Mouse (Mus musculus) liver, embryonic 11.5 days (tissue): ENCODE results near the gene Lrrc42. TPM values are rescaled to one million over a fixed set of nuclear protein-coding genes. Genes with fewer than 3 reads are reported as not detected.
A peak's percentile ranks its signal among the peaks of the same experiment; 100 is the strongest.

ENCODE experiments used
- ATAC-seq: fragments of 200-750 bp; cut with Nextera tagmentation; replicated peaks from 2 replicates; pipeline ENCODE4 v1.8.0; 2017; ENCODE audit warnings: moderate number of reproducible peaks, mild to moderate bottlenecking, moderate TSS enrichment, moderate library complexity; ENCODE audit not compliant: low FRiP score
- DNase-seq: peaks from one replicate; pipeline ENCODE4 v3.0.0-alpha.2; 2017; ENCODE audit warnings: low spot score
- H3K27ac ChIP-seq: fragments of 300-500 bp; sonication (generic); 2 replicates; pipeline ENCODE4 v1.5.1; 2014; ENCODE audit warnings: mild to moderate bottlenecking, low read depth, low read length, control low read depth
- H3K27me3 ChIP-seq: fragments of 300-500 bp; sonication (generic); replicated peaks from 2 replicates; pipeline ENCODE4 v1.6.1; 2014; ENCODE audit warnings: low read length, mixed read lengths; ENCODE audit not compliant: control insufficient read depth, insufficient read depth
- H3K36me3 ChIP-seq: fragments of 300-500 bp; sonication (generic); 2 replicates; pipeline ENCODE4 v1.6.1; 2014; ENCODE audit warnings: mild to moderate bottlenecking, low read length, moderate library complexity, mixed read lengths; ENCODE audit not compliant: control insufficient read depth, insufficient read depth
- H3K4me1 ChIP-seq: fragments of 300-500 bp; sonication (generic); replicated peaks from 2 replicates; pipeline ENCODE4 v1.6.1; 2014; ENCODE audit warnings: low read length, mixed read lengths; ENCODE audit not compliant: control insufficient read depth, insufficient read depth
- H3K4me2 ChIP-seq: fragments of 300-500 bp; sonication (generic); 2 replicates; pipeline ENCODE4 v1.6.1; 2014; ENCODE audit warnings: mild to moderate bottlenecking, control low read depth, moderate library complexity
- H3K4me3 ChIP-seq: fragments of 300-500 bp; sonication (generic); 2 replicates; pipeline ENCODE4 v1.5.1; 2014; ENCODE audit warnings: low read depth, low read length, control low read depth
- H3K9ac ChIP-seq: fragments of 300-500 bp; sonication (generic); 2 replicates; pipeline ENCODE4 v1.6.1; 2014; ENCODE audit warnings: low read depth, low read length, control low read depth
- H3K9me3 ChIP-seq: fragments of 300-500 bp; sonication (generic); 2 replicates; pipeline ENCODE4 v1.6.1; 2016; ENCODE audit warnings: low read length, inconsistent platforms, mixed read lengths; ENCODE audit not compliant: control insufficient read depth
- WGBS: fragments of 180-500 bp; shearing (Covaris S2); extraction: QIAGEN DNeasy Blood & Tissue Kit; methylation state at CpG from one replicate; pipeline ENCODE4 v1.1.7; 2014; 5-methylcytosine and 5-hydroxymethylcytosine counted together
- polyA plus RNA-seq: library from polyadenylated mRNA; unstranded; fragments of >200 nt; fragmentation: Nextera tagmentation; extraction: Ambion mirVana; gene quantifications from 2 replicates; pipeline ENCODE4 v1.2.1, GENCODE M21; 2014

The Lrrc42 gene
- polyA plus RNA-seq, 1 experiment from 2014 or later = 40.7 TPM

GRCm38 (mm10) chr4:107243365-107244333 lies 9.7 kb downstream of the Lrrc42 start:
- no peak for DNase-seq
- Histone ChIP-seq H3K4me2 (no peak overlapping the region), H3K9me3 (no peaks in the 10 kb centered on the region), H3K9ac (no peak overlapping the region), H3K4me3 (no peak overlapping the region), H3K27ac (no peak overlapping the region), H3K4me1 (peaks cover 7% of the 10 kb centered on the region), H3K36me3 (peaks cover 17% of the 10 kb centered on the region), H3K27me3 (no peaks in the 10 kb centered on the region)
- WGBS = 83% methylated on average over 6 of the region's 6 CpGs
- no peak for ATAC-seq

DNA sequence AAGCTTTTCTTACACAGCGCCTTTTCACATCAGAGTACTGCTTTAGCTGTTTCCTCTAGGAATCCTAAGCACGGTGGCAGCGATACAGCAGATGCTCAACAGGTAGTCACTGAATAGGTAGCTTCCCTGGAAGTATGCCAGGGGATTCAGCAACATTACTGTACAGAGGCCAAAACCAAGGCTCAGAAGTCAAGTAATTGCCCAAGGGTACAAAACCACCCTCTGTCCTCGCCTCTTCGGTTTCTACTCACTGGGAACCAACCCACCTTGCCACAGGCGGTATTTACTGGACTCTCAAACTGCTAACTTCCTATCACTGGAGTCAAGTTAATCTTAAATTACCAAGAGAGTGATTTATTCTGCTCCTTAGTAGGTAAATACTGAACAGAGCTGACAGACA lies 13.1 kb downstream of the Lrrc42 start:
- Histone ChIP-seq H3K9me3 (no peaks in the 10 kb centered on the region), H3K9ac (no peak overlapping the region), H3K27me3 (no peaks in the 10 kb centered on the region), H3K4me1 (0 out of 2 replicates have a peak, but pooled peaks cover 2% of the 10 kb centered on the region), H3K36me3 (peaks cover 26% of the 10 kb centered on the region), H3K27ac (no peak overlapping the region), H3K4me3 (no peak overlapping the region), H3K4me2 (no peak overlapping the region)
- ATAC-seq (no peak), DNase-seq (no peak)
- 95% methylated on average over 6 of the region's 6 CpGs for WGBS

DNA sequence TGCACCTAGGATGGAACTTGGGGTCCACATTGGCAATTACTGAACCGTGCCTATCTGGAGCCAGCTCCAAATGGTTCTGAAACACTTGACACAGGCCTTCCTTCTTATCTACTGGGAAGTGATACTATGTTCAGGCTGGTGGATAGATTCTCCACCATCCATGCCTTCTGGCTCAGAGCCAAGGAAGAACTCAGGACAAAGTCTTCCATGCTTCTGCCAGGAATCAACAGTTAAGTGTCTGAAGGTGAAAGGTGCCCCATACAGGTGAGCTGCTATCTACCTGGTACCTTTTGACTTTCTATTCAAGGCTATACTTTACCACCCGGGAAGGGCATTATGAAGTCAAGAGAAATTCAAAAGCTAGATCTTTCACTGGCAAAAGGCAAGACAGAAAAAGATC lies 15.1 kb downstream of the Lrrc42 start:
- H3K36me3 ChIP-seq = peaks cover 30% of the 10 kb centered on the region
- 90% methylated on average over 2 of the region's 2 CpGs for WGBS

GRCm38 (mm10) chr4:107232219-107232618 lies 21.1 kb downstream of the Lrrc42 start:
- WGBS = 69% methylated on average over 3 of the region's 3 CpGs
- Histone ChIP-seq H3K4me1 (no peaks in the 10 kb centered on the region), H3K27ac (no peak overlapping the region), H3K9ac (no peak overlapping the region), H3K9me3 (no peaks in the 10 kb centered on the region), H3K27me3 (no peaks in the 10 kb centered on the region), H3K36me3 (peaks cover 7% of the 10 kb centered on the region; the same call in 1 of the 2 replicates), H3K4me3 (no peak overlapping the region), H3K4me2 (no peak overlapping the region)
- DNase-seq (no peak), ATAC-seq (no peak)

More for the DNA sequence above, 15.1 kb downstream of the Lrrc42 start:
- Histone ChIP-seq H3K27me3 (no peaks in the 10 kb centered on the region), H3K27ac (no peak overlapping the region), H3K9ac (no peak overlapping the region), H3K4me3 (no peak overlapping the region), H3K4me2 (no peak overlapping the region), H3K4me1 (no peaks in the 10 kb centered on the region), H3K9me3 (no peaks in the 10 kb centered on the region)
- no peak for DNase-seq
- no peak for ATAC-seq

DNA sequence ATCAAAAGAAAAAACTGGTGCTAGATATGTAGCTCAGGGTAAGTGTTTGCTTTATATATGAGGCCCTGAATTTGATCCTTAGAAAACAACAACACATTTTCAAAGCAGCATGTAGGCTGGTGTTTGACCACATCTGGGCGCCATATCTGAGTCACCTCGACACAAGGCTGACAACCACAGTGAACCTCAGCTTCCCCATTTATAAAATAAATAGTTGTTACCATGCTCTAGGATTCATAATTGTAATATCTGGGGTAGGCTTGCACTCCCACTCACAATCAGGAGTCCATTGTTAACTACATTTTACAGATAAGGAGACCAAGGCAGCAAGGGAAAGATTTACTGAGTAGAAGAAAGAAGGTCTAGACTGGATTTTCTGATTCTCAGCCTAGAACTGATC lies 27.0 kb downstream of the Lrrc42 start:
- Histone ChIP-seq H3K4me3 (no peak overlapping the region), H3K27ac (no peak overlapping the region), H3K27me3 (no peaks in the 10 kb centered on the region), H3K36me3 (no peaks in the 10 kb centered on the region), H3K9ac (no peak overlapping the region), H3K4me2 (no peak overlapping the region), H3K4me1 (no peaks in the 10 kb centered on the region), H3K9me3 (no peaks in the 10 kb centered on the region)
- 49% methylated on average over 2 of the region's 2 CpGs for WGBS
- DNase-seq = no peak
- ATAC-seq = no peak

- 72% methylated on average over 11 of the region's 11 CpGs for WGBS
- Histone ChIP-seq H3K4me1 (peaks cover 3% of the 10 kb centered on the region), H3K9ac (no peak overlapping the region), H3K36me3 (no peaks in the 10 kb centered on the region), H3K9me3 (no peaks in the 10 kb centered on the region), H3K4me2 (no peak overlapping the region), H3K4me3 (no peak overlapping the region), H3K27ac (no peak overlapping the region), H3K27me3 (no peaks in the 10 kb centered on the region)
- no peak for DNase-seq
- no peak; the same call in 1 of the 2 replicates for ATAC-seq
Observed at GRCm38 (mm10) chr4:107223225-107224204, 29.8 kb downstream of the Lrrc42 start.

- H3K4me2 ChIP-seq = no peak overlapping the region
- no peak for ATAC-seq
- no peaks in the 10 kb centered on the region for H3K27me3 ChIP-seq
- no peak overlapping the region for H3K27ac ChIP-seq
- no peak for DNase-seq
- H3K4me3 ChIP-seq = no peak overlapping the region
- H3K4me1 ChIP-seq = peaks cover 23% of the 10 kb centered on the region
- H3K9ac ChIP-seq = no peak overlapping the region
- H3K36me3 ChIP-seq = no peaks in the 10 kb centered on the region
- WGBS = 79% methylated on average over 5 of the region's 5 CpGs
- H3K9me3 ChIP-seq = no peaks in the 10 kb centered on the region
Observed at GRCm38 (mm10) chr4:107221524-107221923, 31.8 kb downstream of the Lrrc42 start.

DNA sequence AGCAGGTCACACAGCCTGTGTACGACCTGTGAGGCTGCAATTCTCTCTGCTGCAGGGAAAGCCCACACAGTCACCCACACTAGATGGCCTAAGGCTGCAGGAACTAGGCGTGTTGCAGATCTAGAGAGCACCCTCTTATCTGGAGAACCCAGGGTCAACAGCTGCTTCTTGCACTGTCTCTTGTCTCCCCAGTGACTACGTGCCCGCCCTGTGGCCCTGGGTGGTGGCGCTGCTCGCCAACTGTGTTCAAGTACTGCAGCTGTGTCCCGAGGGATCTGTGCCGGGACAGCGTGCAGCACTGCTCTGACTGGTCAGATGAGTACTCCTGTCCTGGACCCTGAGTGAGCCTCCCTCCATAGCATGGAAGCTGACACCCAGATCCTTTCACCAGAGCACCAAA lies 35.8 kb downstream of the Lrrc42 start:
- no peaks in the 10 kb centered on the region for H3K27me3 ChIP-seq
- H3K9me3 ChIP-seq = no peaks in the 10 kb centered on the region
- no peak overlapping the region for H3K4me3 ChIP-seq
- H3K9ac ChIP-seq = peak overlapping the region; percentile 55
- peak; percentile 70 for DNase-seq
- 47% methylated on average over 9 of the region's 9 CpGs for WGBS
- peak overlapping the region; percentile 44 for H3K4me2 ChIP-seq
- peaks cover 25% of the 10 kb centered on the region for H3K4me1 ChIP-seq
- H3K36me3 ChIP-seq = no peaks in the 10 kb centered on the region
- peak overlapping the region; percentile 2; the same call in 1 of the 2 replicates for H3K27ac ChIP-seq
- ATAC-seq = peak; percentile 99
